Mouse (Mus musculus) c-Kit-negative CD71-positive TER-119-positive erythroid progenitor cells, embryonic 14.5 days (primary cell): ENCODE data around the gene Chst3.
"Not testable (repeated sequence)": the region's sequence is repeated elsewhere in the genome, so short reads cannot be mapped to it uniquely, and the experiment has no call there.

Experiments used
- DNase-seq: peaks from one replicate; pipeline ENCODE4 v3.0.0-alpha.2; 2013; ENCODE audit warnings: low read depth, low spot score

Chst3 gene

GRCm38 (mm10) chr10:60230321-60231088 lies 11.4 kb upstream of the Chst3 start:
- DNase-seq: no peak

GRCm38 (mm10) chr10:60229113-60229512 lies 10.1 kb upstream of the Chst3 start:
- no peak for DNase-seq

GRCm38 (mm10) chr10:60227666-60228065 lies 8.6 kb upstream of the Chst3 start:
- no peak for DNase-seq

- DNase-seq: no peak
Measured at GRCm38 (mm10) chr10:60224601-60225000, 5.5 kb upstream of the Chst3 start.

- DNase-seq: not testable (repeated sequence)
Measured at GRCm38 (mm10) chr10:60221571-60222259, 2.7 kb upstream of the Chst3 start.

GRCm38 (mm10) chr10:60220607-60221006 lies 1.5 kb upstream of the Chst3 start:
- no peak for DNase-seq

- no peak for DNase-seq
Measured at GRCm38 (mm10) chr10:60220042-60220523, 1.0 kb upstream of the Chst3 start.

GRCm38 (mm10) chr10:60218033-60218590 lies 948 bp downstream of the Chst3 start:
- no peak for DNase-seq

GRCm38 (mm10) chr10:60216331-60217095 lies 2.5 kb downstream of the Chst3 start:
- no peak for DNase-seq

GRCm38 (mm10) chr10:60215077-60215960 lies 3.7 kb downstream of the Chst3 start:
- no peak for DNase-seq

GRCm38 (mm10) chr10:60212589-60213379 lies 6.3 kb downstream of the Chst3 start:
- DNase-seq: no peak

GRCm38 (mm10) chr10:60211501-60212005 lies 7.5 kb downstream of the Chst3 start:
- DNase-seq: no peak

- DNase-seq: no peak
Measured at GRCm38 (mm10) chr10:60210468-60210867, 8.6 kb downstream of the Chst3 start.

- no peak for DNase-seq
Measured at GRCm38 (mm10) chr10:60209237-60209636, 9.8 kb downstream of the Chst3 start.

- DNase-seq: no peak
Measured at GRCm38 (mm10) chr10:60207166-60207705, 11.8 kb downstream of the Chst3 start.

- DNase-seq: no peak
Measured at GRCm38 (mm10) chr10:60205601-60206241, 13.3 kb downstream of the Chst3 start.

GRCm38 (mm10) chr10:60202785-60203184 lies 16.3 kb downstream of the Chst3 start:
- no peak for DNase-seq

GRCm38 (mm10) chr10:60200996-60201395 lies 18.1 kb downstream of the Chst3 start:
- DNase-seq: no peak

GRCm38 (mm10) chr10:60199378-60199777 lies 19.7 kb downstream of the Chst3 start:
- no peak for DNase-seq
